Mouse (Mus musculus) macrophage (primary cell): ENCODE results near the gene Apol7c. TPM values are rescaled to one million over a fixed set of nuclear protein-coding genes. Genes with fewer than 3 reads are reported as not detected.
"Not testable (repeated sequence)": the region's sequence is repeated elsewhere in the genome, so short reads cannot be mapped to it uniquely, and the experiment has no call there.

Experiments
- H3K27ac ChIP-seq: fragments of 350-480 bp; formaldehyde crosslinking; 2 replicates; pipeline ENCODE4 v1.9.0; 2021
- H3K36me3 ChIP-seq: fragments of 350-480 bp; formaldehyde crosslinking; 2 replicates; pipeline ENCODE4 v1.9.0; 2021; ENCODE audit errors: inconsistent target
- H3K4me3 ChIP-seq: fragments of 350-480 bp; formaldehyde crosslinking; 2 replicates; pipeline ENCODE4 v1.9.0; 2021; ENCODE audit errors: inconsistent target
- H3K79me2 ChIP-seq: fragments of 350-480 bp; formaldehyde crosslinking; 2 replicates; pipeline ENCODE4 v1.9.0; 2021; ENCODE audit errors: inconsistent target
- WGBS: methylation state at CpG from one replicate; pipeline ENCODE4 v1.1.7; 2026; ENCODE audit warnings: inconsistent platforms; ENCODE audit not compliant: missing documents; 5-methylcytosine and 5-hydroxymethylcytosine counted together
- polyA plus RNA-seq: library from polyadenylated mRNA; stranded (reverse); fragments of 250-400 nt; gene quantifications from 3 replicates; pipeline ENCODE4 v1.2.4, GENCODE M21; 2018; ENCODE audit warnings: inconsistent platforms
- total RNA-seq, 78 experiments: library from RNA; depleted of rRNA; stranded (reverse); fragments of 250-400 nt; gene quantifications; 1 replicate in 9 of 78; 2 replicates in 24 of 78; 3 replicates in 43 of 78; 4 replicates in 2 of 78; pipeline ENCODE4 v1.2.4; 2018; ENCODE audit warnings: inconsistent platforms in 56 of 78

The Apol7c gene
- 1 to 10 TPM in 8 of 26 experiments, under 1 TPM in 12, not detected in 6; 0.43 to 3.3 (median 0.88) TPM for total RNA-seq (2018; cell fraction: chromatin; rRNA removed)
- 10 to 100 TPM in 2 of 26 experiments, 1 to 10 TPM in 24; 2.0 to 12.1 (median 4.8) TPM for total RNA-seq (2018; cell fraction: cytosol; rRNA removed)
- total RNA-seq (2018; cell fraction: nucleus; rRNA removed): 10 to 100 TPM in 10 of 26 experiments, 1 to 10 TPM in 16; 1.8 to 22.9 (median 8.2) TPM
- polyA plus RNA-seq: 1.4 to 4.9 TPM (median 2.8 TPM) in 3 replicates

DNA sequence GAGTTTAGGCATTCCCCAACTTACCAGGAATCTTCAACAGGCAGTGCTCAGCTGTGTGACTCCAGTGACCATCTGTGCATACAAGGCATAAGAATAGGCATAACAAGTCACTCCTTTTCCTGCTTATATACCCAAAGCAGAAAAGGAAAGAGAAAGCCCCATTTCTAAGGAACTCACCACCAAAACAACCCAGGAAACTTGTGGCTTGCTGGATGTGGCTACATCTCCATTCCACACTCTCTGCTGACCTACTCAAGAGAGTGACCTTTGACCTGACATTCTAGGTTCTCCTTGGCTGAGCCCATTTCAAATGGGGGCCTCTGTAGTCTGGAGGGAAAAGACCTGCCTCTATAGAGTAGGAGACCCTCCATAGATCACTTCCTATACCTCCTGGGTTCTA lies at the start of gene Apol7c:
Gene Apol7c (minus strand): TSS at position 101 of the 400 bp plus-strand sequence.
- Histone ChIP-seq H3K4me3 (no peak within 1 kb of the TSS), H3K79me2 (no peaks in the 10 kb centered on the region), H3K27ac (no peak within 1 kb of the TSS), H3K36me3 (no peaks in the 10 kb centered on the region)

GRCm38 (mm10) chr15:77581681-77582080 lies 48.6 kb upstream of the Apol7c start:
- no peaks in the 10 kb centered on the region for H3K36me3 ChIP-seq
- no peak overlapping the region for H3K27ac ChIP-seq

DNA sequence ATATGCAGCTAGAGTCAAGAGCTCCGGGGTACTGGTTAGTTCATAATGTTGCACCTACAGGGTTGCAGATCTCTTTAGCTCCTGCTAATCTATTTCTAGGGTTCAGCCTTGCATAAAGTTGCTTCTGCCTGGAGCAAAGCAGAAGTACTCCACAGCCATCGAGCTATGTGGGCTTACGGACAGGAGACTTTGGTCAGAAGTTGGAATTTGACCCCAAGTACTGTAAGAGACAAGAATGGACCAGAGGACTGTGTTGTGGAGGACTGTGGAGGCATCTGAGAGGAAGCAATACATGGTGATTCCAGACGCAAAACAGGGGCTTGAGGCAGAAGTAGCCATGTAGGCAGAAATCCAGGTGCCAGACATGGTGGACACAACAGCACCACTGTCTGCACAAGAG lies 46.2 kb upstream of the Apol7c start:
- WGBS: 84% methylated on average over 3 of the region's 4 CpGs
- Histone ChIP-seq H3K36me3 (no peaks in the 10 kb centered on the region), H3K27ac (no peak overlapping the region), H3K79me2 (no peaks in the 10 kb centered on the region), H3K4me3 (no peak overlapping the region)

More at GRCm38 (mm10) chr15:77581681-77582080, 48.6 kb upstream of the Apol7c start:
- H3K79me2 ChIP-seq: no peaks in the 10 kb centered on the region
- H3K4me3 ChIP-seq: no peak overlapping the region
- WGBS: 0% methylated on average over 1 of the region's 1 CpGs

DNA sequence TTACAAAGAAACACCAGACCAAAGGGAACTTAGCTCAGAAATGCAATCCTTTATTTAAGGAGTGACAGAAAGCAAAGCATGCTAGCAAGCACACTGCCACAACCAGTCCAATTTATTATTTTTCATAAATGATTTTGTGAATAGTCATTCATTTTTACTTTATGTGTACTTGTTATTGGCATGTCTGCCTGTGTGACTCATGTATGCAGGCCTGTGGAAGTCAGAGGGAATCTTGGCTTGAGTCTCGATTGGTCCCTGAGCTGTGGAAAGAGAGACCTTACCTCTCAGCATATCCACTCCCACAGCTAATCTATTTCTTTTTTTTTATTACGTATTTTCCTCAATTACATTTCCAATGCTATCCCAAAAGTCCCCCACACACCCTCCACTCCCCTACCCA lies 45.7 kb upstream of the Apol7c start:
- 100% methylated on average over 2 of the region's 2 CpGs for WGBS
- Histone ChIP-seq H3K79me2 (no peaks in the 10 kb centered on the region), H3K27ac (no peak overlapping the region), H3K36me3 (no peaks in the 10 kb centered on the region), H3K4me3 (no peak overlapping the region)

DNA sequence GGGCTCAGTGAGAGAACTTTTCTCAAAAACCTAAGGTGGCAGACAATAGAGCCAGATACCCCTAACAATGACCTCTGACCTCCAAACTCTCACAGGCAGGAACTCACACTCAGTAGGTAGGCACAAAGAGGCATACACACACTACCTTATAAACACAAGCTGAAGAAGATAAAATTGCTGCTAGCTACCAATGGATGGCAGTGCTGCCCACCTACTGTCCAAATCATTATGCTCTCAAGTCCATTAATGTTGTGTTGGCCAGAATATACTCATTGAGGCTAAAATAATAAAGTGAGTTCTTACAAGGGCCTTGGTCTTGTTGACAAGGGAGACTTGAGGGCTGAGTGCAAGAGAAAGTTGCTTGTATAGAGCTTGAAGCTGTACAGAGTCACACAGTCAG lies 30.1 kb upstream of the Apol7c start:
- Histone ChIP-seq H3K27ac (no peak overlapping the region), H3K36me3 (no peaks in the 10 kb centered on the region), H3K79me2 (no peaks in the 10 kb centered on the region), H3K4me3 (no peak overlapping the region)

- no peak within 1 kb of the TSS for H3K27ac ChIP-seq
- H3K36me3 ChIP-seq: no peaks in the 10 kb centered on the region
- H3K4me3 ChIP-seq: no peak within 1 kb of the TSS
- H3K79me2 ChIP-seq: no peaks in the 10 kb centered on the region
Observed at GRCm38 (mm10) chr15:77561792-77562191, 28.7 kb upstream of the Apol7c start, which contains the start of gene 1700025B11Rik. Gene 1700025B11Rik, minus strand, starts transcription at chr15:77561892.

GRCm38 (mm10) chr15:77539221-77539620 lies 6.1 kb upstream of the Apol7c start:
- 65% methylated on average over 1 of the region's 1 CpGs for WGBS
- H3K4me3 ChIP-seq, H3K36me3 ChIP-seq, H3K27ac ChIP-seq, H3K79me2 ChIP-seq: not testable (repeated sequence)

DNA sequence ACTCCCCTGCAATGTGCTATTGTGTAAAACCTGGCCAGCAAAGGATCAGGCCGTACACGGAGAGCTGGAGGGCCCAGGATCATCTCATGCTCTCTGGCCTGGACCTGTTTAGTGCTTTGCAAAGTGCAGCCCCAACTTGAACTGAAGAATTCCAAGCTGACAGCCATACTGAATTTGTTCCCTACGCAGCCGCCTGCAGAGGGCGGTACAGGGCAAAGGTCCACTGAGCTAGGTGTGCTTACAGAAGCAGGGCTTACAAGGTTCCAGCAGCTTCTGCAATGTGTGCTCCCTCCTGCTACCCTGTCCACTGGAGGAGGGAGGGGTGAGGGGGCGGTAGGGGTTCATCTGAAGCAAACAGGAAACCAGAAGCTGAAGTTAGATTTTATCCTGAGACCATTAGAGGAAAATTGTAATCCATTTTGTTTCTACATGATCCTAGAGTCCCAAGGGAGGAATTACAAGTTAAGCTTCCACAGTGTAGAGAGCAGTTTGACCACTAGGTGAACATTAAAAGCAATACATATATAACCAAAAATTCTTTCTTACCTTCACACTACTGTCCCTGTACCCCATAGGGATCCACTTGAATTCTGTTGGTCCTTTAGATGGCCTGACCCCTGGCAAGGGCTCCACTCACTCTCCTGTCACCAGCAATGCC lies 9.8 kb downstream of the Apol7c start:
- H3K79me2 ChIP-seq, H3K36me3 ChIP-seq, H3K27ac ChIP-seq, H3K4me3 ChIP-seq: not testable (repeated sequence)
- 8% methylated on average over 6 of the region's 6 CpGs for WGBS

GRCm38 (mm10) chr15:77520596-77520995 lies 12.5 kb downstream of the Apol7c start:
- not testable (repeated sequence) for H3K36me3 ChIP-seq, H3K79me2 ChIP-seq, H3K27ac ChIP-seq, H3K4me3 ChIP-seq
- WGBS: 68% methylated on average over 3 of the region's 4 CpGs

DNA sequence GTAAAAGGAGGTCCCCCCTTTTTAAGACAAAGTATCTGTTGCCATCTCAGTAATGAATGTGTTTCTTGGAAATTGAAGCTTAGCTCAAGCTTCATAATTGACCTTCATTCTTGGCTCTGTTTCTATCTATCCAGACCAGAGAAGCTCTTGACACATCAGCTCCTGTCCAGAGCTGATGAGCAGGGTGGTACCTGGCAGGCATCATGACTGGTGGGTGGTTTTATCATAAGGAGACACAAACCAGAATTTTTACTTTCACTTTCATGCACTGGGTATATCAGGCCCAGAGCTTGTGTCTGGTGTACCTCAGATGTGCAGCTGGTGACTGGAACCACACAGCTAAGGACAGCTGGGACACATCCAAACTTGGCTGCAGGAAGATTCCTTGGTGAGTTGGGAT lies 25.1 kb downstream of the Apol7c start, which contains the start of gene Apol11a:
Gene Apol11a (plus strand): TSS at position 306 of the 400 bp plus-strand sequence.
- not testable (repeated sequence) for H3K36me3 ChIP-seq, H3K79me2 ChIP-seq, H3K27ac ChIP-seq, H3K4me3 ChIP-seq

GRCm38 (mm10) chr15:77494694-77495093 lies 38.4 kb downstream of the Apol7c start:
- WGBS: 0% methylated on average over 1 of the region's 1 CpGs
- not testable (repeated sequence) for H3K4me3 ChIP-seq, H3K79me2 ChIP-seq, H3K36me3 ChIP-seq, H3K27ac ChIP-seq

GRCm38 (mm10) chr15:77493181-77493580 lies 39.9 kb downstream of the Apol7c start:
- H3K27ac ChIP-seq, H3K4me3 ChIP-seq, H3K36me3 ChIP-seq, H3K79me2 ChIP-seq: not testable (repeated sequence)
- WGBS: no CpG with 5 or more reads among the region's 1 CpGs

GRCm38 (mm10) chr15:77482140-77482794 lies 50.8 kb downstream of the Apol7c start:
- Histone ChIP-seq H3K79me2 (no peaks in the 10 kb centered on the region), H3K4me3 (no peak overlapping the region), H3K36me3 (no peaks in the 10 kb centered on the region), H3K27ac (no peak overlapping the region)
- WGBS: 63% methylated on average over 4 of the region's 4 CpGs

DNA sequence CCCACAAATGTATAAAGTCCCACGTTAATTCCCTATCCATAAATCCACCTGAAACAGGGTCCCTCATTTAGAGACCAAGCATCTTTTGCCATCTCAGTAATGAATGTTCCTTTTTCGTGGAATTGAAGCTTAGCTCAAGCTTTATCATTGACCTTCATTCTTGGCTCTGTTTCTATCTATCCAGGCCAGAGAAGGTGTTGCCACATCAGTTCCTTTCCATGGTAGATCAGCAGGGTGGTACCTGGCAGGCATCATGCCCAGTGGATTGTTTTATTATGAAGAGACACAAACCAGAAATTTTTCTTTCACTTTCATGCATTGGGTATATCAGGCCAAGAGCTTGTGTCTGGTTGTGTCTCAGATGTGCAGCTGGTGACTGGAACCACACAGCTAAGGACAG lies 56.4 kb downstream of the Apol7c start, which contains the start of gene Apol10a:
Gene Apol10a (plus strand): TSS at position 355 of the 400 bp plus-strand sequence.
- 75% methylated on average over 2 of the region's 2 CpGs for WGBS
- not testable (repeated sequence) for H3K36me3 ChIP-seq, H3K27ac ChIP-seq, H3K4me3 ChIP-seq, H3K79me2 ChIP-seq
